Mouse (Mus musculus): ENCODE data around the gene Ube2s.

DNA sequence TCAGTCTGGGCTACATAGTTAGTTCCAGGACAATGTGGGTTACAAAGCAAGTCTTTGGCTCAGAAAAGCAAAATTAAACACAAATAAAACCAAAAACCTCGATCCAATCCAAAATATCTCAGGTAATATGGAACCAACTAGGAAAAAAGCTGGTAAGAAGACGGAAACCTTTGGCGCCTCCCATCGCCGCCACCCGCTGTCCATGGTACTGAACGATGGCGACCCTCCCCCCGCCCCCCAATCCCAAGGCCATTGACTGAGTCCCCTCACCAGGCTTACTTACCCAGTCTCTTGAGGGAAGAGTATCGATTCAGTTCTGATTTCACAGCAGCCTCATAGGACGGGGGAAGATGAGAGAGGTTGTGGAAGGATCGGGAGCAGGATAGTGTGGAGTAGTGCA, 18.1 kb upstream of the Ube2s start:
- TF ChIP-seq POLR2A (IDR thresholded peaks at IDR 0.05; ENCODE audit: extremely low read depth, insufficient read depth, low read length) (no peak), CTCF (IDR thresholded peaks at IDR 0.05; ENCODE audit: extremely low read depth, insufficient read depth, low read length) (no peak)
